Mouse (Mus musculus): Measurements from ENCODE around the gene Rspry1.
A peak's percentile ranks its signal among the peaks of the same experiment; 100 is the strongest.

Rspry1 gene

GRCm38 (mm10) chr8:94601607-94602385, at the start of gene Rspry1, which contains the start of gene Fam192a:
Gene Rspry1 (plus strand): TSS chr8:94601937.
Gene Fam192a (minus strand): TSS chr8:94601997.
- DNase-seq (ENCODE audit: low spot score in 2 of 2) = peak; percentile 98 to 99

- no peak for DNase-seq (ENCODE audit: low spot score in 2 of 2)
Observed at GRCm38 (mm10) chr8:94552696-94553095, 49.0 kb upstream of the Rspry1 start.

GRCm38 (mm10) chr8:94557281-94557680, 44.5 kb upstream of the Rspry1 start:
- no peak for DNase-seq (ENCODE audit: low spot score in 2 of 2)

DNA sequence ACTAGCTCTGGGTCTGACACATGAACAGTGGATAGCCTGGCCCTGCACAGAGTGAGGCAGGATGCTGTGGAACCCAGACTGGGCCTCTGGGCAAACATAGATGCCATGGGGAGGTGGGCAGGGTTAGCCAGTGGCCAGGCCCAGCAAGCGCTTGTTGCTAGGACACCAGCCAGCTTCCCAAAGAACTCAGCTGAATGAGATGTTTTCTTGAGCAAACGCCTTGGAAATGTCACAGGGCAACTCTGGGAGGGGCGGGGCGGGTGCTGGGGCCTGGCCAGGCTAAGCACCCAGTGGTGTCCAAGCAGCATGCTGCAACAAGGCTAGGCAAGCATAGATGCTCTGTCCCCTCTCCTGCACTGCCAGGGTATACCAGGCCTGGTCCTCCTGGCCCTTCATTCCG, 40.5 kb upstream of the Rspry1 start:
- no peak for DNase-seq (ENCODE audit: low spot score in 2 of 2)

DNA sequence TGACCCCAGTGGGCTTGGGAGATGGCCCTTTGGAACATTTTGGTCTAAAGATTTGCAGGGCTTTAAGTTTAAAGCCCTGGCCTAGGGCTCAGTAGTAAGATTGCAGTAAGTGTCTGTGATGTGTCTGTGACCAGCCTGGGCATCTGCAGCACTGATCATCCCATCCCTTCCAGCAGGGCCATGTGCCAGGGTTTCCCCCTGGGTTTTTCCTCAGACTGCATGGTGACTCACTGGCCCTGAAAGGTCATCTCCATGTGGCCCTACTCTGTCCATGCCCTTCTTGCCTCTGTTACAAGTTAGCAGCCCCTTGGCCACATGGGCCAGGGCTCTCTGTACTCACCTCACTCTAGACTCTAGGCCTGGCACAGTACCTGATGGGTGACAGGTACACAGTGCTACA, 37.3 kb upstream of the Rspry1 start:
- DNase-seq (ENCODE audit: low spot score in 2 of 2) = no peak

- DNase-seq (ENCODE audit: low spot score in 2 of 2) = no peak
Observed at GRCm38 (mm10) chr8:94566033-94566432, 35.7 kb upstream of the Rspry1 start.

DNA sequence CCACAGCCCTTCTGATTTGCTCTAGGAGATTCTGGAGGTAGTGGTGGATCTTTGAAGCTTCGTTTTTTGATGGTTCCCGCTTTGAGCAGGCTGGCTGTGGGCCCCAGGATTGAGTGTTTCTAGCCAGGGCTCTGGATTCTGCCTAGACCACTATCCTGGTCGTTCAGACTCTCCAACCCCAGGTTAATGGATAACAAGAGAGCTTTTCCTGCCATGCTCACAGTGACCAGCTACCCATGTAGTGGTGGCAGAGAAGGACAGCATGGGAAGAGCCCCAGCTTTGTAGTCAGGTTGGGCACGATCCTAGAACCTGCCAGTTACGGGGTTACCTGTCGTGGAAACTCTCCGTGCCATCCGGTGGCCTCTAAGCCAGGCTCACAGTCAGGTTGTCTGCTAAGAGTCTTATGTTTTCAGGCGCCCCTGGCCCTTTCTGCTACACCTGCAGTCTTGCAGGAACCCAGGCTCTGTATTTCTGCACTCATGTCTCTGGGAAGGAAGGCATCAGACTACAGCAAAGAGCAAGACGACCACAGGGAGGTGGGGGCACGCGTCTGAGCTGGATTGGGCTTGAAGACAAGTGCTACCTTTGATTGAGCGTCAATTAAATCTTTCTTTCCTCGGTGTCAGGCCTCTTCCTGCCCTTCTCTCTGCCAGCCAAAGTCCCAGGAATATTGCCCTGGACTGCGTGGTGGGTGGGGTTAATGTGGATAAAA, 35.1 kb upstream of the Rspry1 start:
- DNase-seq (ENCODE audit: low spot score in 2 of 2) = no peak

GRCm38 (mm10) chr8:94567159-94567849, 34.4 kb upstream of the Rspry1 start:
- DNase-seq (ENCODE audit: low spot score in 2 of 2) = no peak

GRCm38 (mm10) chr8:94568098-94568497, 33.6 kb upstream of the Rspry1 start:
- no peak for DNase-seq (ENCODE audit: low spot score in 2 of 2)

- no peak for DNase-seq (ENCODE audit: low spot score in 2 of 2)
Observed at GRCm38 (mm10) chr8:94569419-94569818, 32.3 kb upstream of the Rspry1 start.

DNA sequence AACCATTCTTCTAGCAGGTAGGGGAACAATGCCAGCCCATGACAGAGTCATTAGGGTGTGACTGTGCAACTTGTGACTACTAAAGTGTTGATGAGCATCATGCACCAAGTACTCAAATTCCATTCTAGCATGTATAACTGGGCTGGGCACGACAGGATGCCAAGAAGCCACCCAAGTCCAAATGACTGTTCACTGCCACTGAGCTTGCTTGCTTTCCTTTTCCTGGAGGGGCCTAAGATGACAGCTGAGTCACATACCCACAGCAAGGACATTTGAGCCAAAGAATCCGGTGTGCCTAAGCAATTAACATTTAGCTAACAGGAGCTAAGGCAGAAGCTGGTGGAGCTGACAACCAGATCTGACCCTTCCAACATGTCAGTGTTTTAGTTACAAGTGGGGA, 29.8 kb upstream of the Rspry1 start:
- DNase-seq (ENCODE audit: low spot score in 2 of 2) = no peak

DNA sequence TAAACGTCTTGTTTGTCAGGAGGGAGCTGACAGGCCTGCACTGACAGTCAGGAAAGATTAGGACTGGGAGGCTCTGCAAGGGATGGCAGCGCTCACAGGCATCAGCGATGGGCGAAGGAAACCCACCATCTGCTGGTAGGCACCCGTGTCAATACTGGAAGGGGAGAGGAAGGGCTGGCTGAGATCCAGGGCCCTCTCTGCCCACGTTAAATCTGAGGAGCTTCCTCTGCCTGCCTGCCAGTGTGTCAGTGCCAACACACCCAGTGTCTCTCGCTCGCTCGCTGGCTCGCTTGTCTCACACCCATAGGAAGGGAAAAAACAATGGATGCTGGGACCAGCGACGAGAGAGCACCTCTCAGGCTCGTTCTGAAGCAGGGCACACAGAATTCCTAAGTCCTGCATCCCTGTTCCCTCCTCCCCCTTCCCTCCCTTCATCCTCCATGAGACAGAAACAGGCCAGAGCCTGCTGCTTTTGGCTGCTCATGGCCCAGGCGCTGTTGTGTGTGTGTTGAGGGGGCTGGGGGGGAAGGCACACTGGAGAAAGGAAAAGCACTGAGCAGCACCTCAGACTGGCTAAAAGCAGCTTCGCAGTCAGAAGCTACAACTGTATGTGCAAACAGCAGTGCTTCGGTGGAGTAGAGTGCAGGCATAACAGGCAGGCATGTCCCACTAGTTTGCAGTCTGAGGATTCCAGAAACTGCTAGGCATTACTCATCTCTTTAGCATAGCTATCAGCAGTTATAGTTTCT, 27.4 kb upstream of the Rspry1 start:
- no peak for DNase-seq (ENCODE audit: low spot score in 2 of 2)

- DNase-seq (ENCODE audit: low spot score in 2 of 2) = no peak
Observed at GRCm38 (mm10) chr8:94575148-94575547, 26.6 kb upstream of the Rspry1 start.

DNA sequence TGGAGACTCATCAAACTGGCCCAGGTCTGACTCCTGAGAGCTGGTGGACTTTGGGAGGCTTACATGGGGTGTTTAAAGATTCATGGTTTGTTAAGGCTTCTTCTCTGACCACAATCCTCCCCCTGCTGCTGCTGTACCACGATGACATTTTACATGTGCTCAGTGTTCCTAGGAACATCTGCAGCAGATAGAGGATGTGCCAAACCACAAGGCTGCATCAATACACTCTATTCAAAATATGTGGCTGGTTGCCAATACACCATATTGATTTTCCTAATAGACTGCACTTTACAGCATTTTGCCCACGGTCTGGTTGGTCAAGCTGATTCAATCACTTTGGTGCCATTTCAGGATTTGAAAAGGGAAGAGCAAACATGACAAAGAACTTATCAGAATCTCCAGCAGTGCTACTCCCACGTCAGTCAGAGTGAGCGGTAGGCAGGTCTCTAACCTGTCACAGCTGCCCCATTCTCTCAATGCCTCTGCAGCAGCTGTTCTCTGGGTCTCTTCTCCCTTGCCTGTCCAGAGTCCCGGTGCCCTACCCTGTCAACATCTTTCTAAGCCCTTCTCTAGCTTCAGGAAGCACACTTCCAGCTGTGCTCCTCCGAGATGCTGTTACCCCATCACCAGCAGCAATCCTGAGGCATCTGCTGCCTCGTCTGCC, 19.8 kb upstream of the Rspry1 start:
- no peak for DNase-seq (ENCODE audit: low spot score in 2 of 2)

DNA sequence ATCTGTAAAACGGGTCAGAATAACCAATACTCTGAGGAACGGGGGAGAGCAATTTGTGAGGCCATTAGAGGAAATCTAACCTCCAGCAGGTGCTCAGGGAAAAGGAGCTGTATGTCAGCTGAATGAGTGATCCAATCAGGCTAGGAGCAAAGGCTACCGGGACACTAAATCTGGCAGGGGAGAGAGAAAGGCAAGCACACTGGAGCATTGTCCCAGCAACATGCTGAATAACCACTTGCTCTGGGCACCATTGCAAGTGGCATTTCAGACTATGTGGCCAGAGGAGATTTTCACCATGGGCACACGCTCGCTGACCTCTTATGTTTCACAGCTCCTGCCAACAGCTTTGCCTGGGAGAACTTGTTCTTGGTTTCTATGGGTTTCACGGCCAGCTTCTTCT, 19.2 kb upstream of the Rspry1 start:
- DNase-seq (ENCODE audit: low spot score in 2 of 2) = no peak

GRCm38 (mm10) chr8:94584238-94584817, 17.4 kb upstream of the Rspry1 start:
- peak in 1 of 2 experiments; percentile 48 for DNase-seq (ENCODE audit: low spot score in 2 of 2)

DNA sequence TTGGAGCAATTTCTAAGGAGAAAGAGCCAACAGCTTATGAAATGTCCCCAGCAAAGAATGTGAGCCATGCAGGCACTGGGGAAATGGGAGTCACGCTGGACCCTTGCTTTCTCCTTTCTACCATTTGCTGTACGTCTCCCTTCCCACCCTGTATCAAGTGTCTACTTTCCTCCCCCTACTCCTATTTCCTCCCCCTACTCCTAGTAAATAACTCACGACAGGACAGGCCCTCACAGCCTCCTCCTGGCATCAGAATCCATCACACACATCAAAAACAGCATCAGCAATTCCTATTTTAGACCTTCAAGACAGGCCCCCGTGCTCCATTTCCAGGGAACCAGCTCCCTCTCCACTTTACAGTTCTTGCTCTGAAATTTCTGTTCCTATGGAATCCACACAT, 10.0 kb upstream of the Rspry1 start:
- DNase-seq (ENCODE audit: low spot score in 2 of 2) = no peak

GRCm38 (mm10) chr8:94594211-94594610, 7.5 kb upstream of the Rspry1 start:
- DNase-seq (ENCODE audit: low spot score in 2 of 2) = no peak

DNA sequence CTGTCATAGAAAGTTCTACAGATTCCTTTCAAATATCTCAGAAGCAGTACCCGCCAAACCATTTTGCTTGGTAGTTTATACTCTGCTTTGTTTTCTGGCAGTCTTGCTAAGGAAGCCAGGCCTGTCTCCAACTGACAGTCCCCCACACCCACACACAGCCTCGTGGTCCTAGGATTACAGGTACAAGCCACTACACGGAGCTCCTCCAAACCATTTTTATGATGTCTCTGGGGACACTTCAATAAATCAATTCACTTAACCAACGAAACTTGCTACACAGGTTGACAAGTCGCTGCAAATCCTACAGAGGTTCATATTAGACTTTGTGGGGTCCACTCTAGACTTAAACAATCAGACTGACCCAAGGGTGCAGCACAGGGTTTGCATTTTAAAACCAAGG, 1.3 kb upstream of the Rspry1 start:
- DNase-seq (ENCODE audit: low spot score in 2 of 2) = no peak

DNA sequence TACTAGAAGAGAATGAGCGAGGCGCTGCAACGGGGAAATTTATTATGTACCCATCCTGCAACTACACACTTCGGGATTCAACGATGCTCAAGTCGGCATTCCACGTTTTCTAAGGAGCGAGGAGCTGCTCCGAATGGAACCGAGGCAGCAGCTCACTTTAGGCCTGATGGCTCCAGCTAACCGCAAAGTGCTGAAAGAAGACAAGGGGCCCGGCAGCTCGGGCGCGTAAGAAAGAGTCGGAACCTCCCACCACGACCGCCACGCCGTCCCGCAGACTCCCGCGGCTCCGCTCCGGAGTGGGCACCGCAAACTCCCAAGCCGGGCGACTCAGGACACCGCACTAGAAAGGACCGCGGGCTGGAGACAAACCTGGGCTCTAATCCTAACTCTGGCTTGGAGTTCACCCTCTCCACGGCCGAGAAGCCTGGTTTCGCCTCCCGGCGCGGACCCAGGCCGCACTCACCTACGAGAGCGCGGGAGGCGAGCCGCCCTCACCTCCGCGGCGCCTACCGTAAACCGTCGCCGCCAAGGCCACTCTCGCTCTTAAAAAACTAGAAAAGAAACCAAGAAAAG, 617 bp upstream of the Rspry1 start:
- peak in 1 of 2 experiments; percentile 59 for DNase-seq (ENCODE audit: low spot score in 2 of 2)

Data from spleen, postnatal 10 days (tissue).